Mouse (Mus musculus) neural tube, embryonic 11.5 days (tissue): ENCODE results near the gene Timp2. TPM values are rescaled to one million over a fixed set of nuclear protein-coding genes. Genes with fewer than 3 reads are reported as not detected.

Experiments
- ATAC-seq: fragments of 200-750 bp; cut with Nextera tagmentation; 2 replicates; pipeline ENCODE4 v1.8.0; 2017; ENCODE audit warnings: moderate number of reproducible peaks, mild to moderate bottlenecking, moderate TSS enrichment, moderate library complexity; ENCODE audit not compliant: insufficient read depth, low FRiP score, low TSS enrichment
- DNase-seq: peaks from one replicate; pipeline ENCODE4 v3.0.0-alpha.2; 2015; ENCODE audit warnings: low spot score
- H3K27ac ChIP-seq: fragments of 300-500 bp; sonication (generic); 2 replicates; pipeline ENCODE4 v1.5.1; 2014; ENCODE audit warnings: low read depth, mild to moderate bottlenecking, low read length
- H3K27me3 ChIP-seq: fragments of 300-500 bp; sonication (generic); 2 replicates; pipeline ENCODE4 v1.6.1; 2014; ENCODE audit warnings: mild to moderate bottlenecking, low read length, mixed read lengths; ENCODE audit not compliant: control insufficient read depth, insufficient read depth
- H3K36me3 ChIP-seq: fragments of 300-500 bp; sonication (generic); 2 replicates; pipeline ENCODE4 v1.6.1; 2014; ENCODE audit warnings: mild to moderate bottlenecking, low read length, moderate library complexity, mixed read lengths; ENCODE audit not compliant: control insufficient read depth, insufficient read depth
- H3K4me1 ChIP-seq: fragments of 300-500 bp; sonication (generic); 2 replicates; pipeline ENCODE4 v1.6.1; 2014; ENCODE audit warnings: low read length, mixed read lengths; ENCODE audit not compliant: control insufficient read depth, insufficient read depth
- H3K4me2 ChIP-seq: fragments of 300-500 bp; sonication (generic); 2 replicates; pipeline ENCODE4 v1.6.1; 2014; ENCODE audit warnings: low read depth, mild to moderate bottlenecking, moderate library complexity
- H3K4me3 ChIP-seq: fragments of 300-500 bp; sonication (generic); 2 replicates; pipeline ENCODE4 v1.5.1; 2014; ENCODE audit warnings: low read depth, low read length
- H3K9ac ChIP-seq: fragments of 300-500 bp; sonication (generic); 2 replicates; pipeline ENCODE4 v1.6.1; 2014; ENCODE audit warnings: mild to moderate bottlenecking, low read length
- H3K9me3 ChIP-seq: fragments of 300-500 bp; sonication (generic); 2 replicates; pipeline ENCODE4 v1.6.1; 2016; ENCODE audit warnings: low read length; ENCODE audit not compliant: control insufficient read depth
- WGBS: fragments of 180-500 bp; shearing (Covaris S2); extraction: QIAGEN DNeasy Blood & Tissue Kit; methylation state at CpG from one replicate; pipeline ENCODE4 v1.1.7; 2014; 5-methylcytosine and 5-hydroxymethylcytosine counted together
- polyA plus RNA-seq: library from polyadenylated mRNA; unstranded; fragments of >200 nt; fragmentation: Nextera tagmentation; extraction: Ambion mirVana; gene quantifications from 2 replicates; pipeline ENCODE4 v1.2.1, GENCODE M21; 2014

Gene Timp2
- polyA plus RNA-seq, 1 experiment from 2014 or later = 46.4 TPM

- no peak for ATAC-seq
- no peak for DNase-seq
- no peaks in the 10 kb centered on the region for H3K27me3 ChIP-seq
- peaks cover 9% of the 10 kb centered on the region for H3K4me1 ChIP-seq
- H3K9ac ChIP-seq = no peak overlapping the region
- no peaks in the 10 kb centered on the region for H3K9me3 ChIP-seq
- H3K4me3 ChIP-seq = no peak overlapping the region
- H3K27ac ChIP-seq = no peak overlapping the region
- H3K4me2 ChIP-seq = no peak overlapping the region
- H3K36me3 ChIP-seq = no peaks in the 10 kb centered on the region
- 72% methylated on average over 8 of the region's 8 CpGs for WGBS
Observed at GRCm38 (mm10) chr11:118337491-118338168, 17.9 kb downstream of the Timp2 start.

- 90% methylated on average over 17 of the region's 17 CpGs for WGBS
- H3K27me3 ChIP-seq = no peaks in the 10 kb centered on the region
- DNase-seq = no peak
Observed at GRCm38 (mm10) chr11:118333431-118333830, 22.1 kb downstream of the Timp2 start.

GRCm38 (mm10) chr11:118332376-118332775, 23.2 kb downstream of the Timp2 start:
- no peaks in the 10 kb centered on the region for H3K9me3 ChIP-seq
- no peak overlapping the region for H3K4me2 ChIP-seq
- no peak overlapping the region for H3K4me3 ChIP-seq
- no peak for DNase-seq
- no peaks in the 10 kb centered on the region for H3K4me1 ChIP-seq
- H3K9ac ChIP-seq = no peak overlapping the region
- no peak for ATAC-seq
- H3K27me3 ChIP-seq = no peaks in the 10 kb centered on the region
- H3K36me3 ChIP-seq = peaks cover 2% of the 10 kb centered on the region; the same call in 1 of the 2 replicates
- WGBS = 86% methylated on average over 11 of the region's 11 CpGs
- H3K27ac ChIP-seq = no peak overlapping the region

More at GRCm38 (mm10) chr11:118333431-118333830, 22.1 kb downstream of the Timp2 start:
- Histone ChIP-seq H3K4me3 (no peak overlapping the region), H3K9ac (no peak overlapping the region), H3K4me2 (no peak overlapping the region), H3K9me3 (no peaks in the 10 kb centered on the region), H3K36me3 (peaks cover 2% of the 10 kb centered on the region; the same call in 1 of the 2 replicates), H3K4me1 (no peaks in the 10 kb centered on the region), H3K27ac (no peak overlapping the region)
- ATAC-seq = no peak

GRCm38 (mm10) chr11:118330777-118331176, 24.8 kb downstream of the Timp2 start:
- no peak overlapping the region for H3K27ac ChIP-seq
- no peak overlapping the region for H3K4me2 ChIP-seq
- DNase-seq (no peak), ATAC-seq (no peak)
- no peaks in the 10 kb centered on the region for H3K27me3 ChIP-seq
- H3K9ac ChIP-seq = no peak overlapping the region
- peaks cover 2% of the 10 kb centered on the region; the same call in 1 of the 2 replicates for H3K36me3 ChIP-seq
- no peak overlapping the region for H3K4me3 ChIP-seq
- 98% methylated on average over 16 of the region's 16 CpGs for WGBS
- no peaks in the 10 kb centered on the region for H3K9me3 ChIP-seq
- H3K4me1 ChIP-seq = no peaks in the 10 kb centered on the region

- Histone ChIP-seq H3K9ac (no peak overlapping the region), H3K4me3 (no peak overlapping the region), H3K9me3 (no peaks in the 10 kb centered on the region), H3K36me3 (peaks cover 2% of the 10 kb centered on the region; the same call in 1 of the 2 replicates), H3K27ac (no peak overlapping the region), H3K4me1 (no peaks in the 10 kb centered on the region), H3K4me2 (no peak overlapping the region), H3K27me3 (no peaks in the 10 kb centered on the region)
- DNase-seq = no peak
- no peak for ATAC-seq
- WGBS = 96% methylated on average over 14 of the region's 14 CpGs
Observed at GRCm38 (mm10) chr11:118330361-118330760, 25.2 kb downstream of the Timp2 start.

- Histone ChIP-seq H3K36me3 (peaks cover 2% of the 10 kb centered on the region; the same call in 1 of the 2 replicates), H3K9me3 (no peaks in the 10 kb centered on the region), H3K27me3 (no peaks in the 10 kb centered on the region), H3K4me3 (no peak overlapping the region), H3K4me2 (no peak overlapping the region), H3K9ac (no peak overlapping the region), H3K4me1 (no peaks in the 10 kb centered on the region), H3K27ac (no peak overlapping the region)
- DNase-seq (no peak), ATAC-seq (no peak)
- 92% methylated on average over 5 of the region's 5 CpGs for WGBS
Observed at GRCm38 (mm10) chr11:118328947-118329346, 26.6 kb downstream of the Timp2 start.

- no peak overlapping the region for H3K9ac ChIP-seq
- 93% methylated on average over 6 of the region's 6 CpGs for WGBS
- ATAC-seq (no peak), DNase-seq (no peak)
- no peaks in the 10 kb centered on the region for H3K4me1 ChIP-seq
- peaks cover 2% of the 10 kb centered on the region; the same call in 1 of the 2 replicates for H3K36me3 ChIP-seq
- no peak overlapping the region for H3K4me2 ChIP-seq
- no peak overlapping the region for H3K27ac ChIP-seq
- no peak overlapping the region for H3K4me3 ChIP-seq
- H3K27me3 ChIP-seq = no peaks in the 10 kb centered on the region
- H3K9me3 ChIP-seq = no peaks in the 10 kb centered on the region
Observed at GRCm38 (mm10) chr11:118328511-118328910, 27.0 kb downstream of the Timp2 start.

- DNase-seq = no peak
- no peaks in the 10 kb centered on the region for H3K4me1 ChIP-seq
- H3K4me2 ChIP-seq = no peak overlapping the region
- H3K36me3 ChIP-seq = peaks cover 2% of the 10 kb centered on the region; the same call in 1 of the 2 replicates
- H3K9ac ChIP-seq = no peak overlapping the region
- no peak for ATAC-seq
- WGBS = 76% methylated on average over 24 of the region's 24 CpGs
- no peak overlapping the region for H3K4me3 ChIP-seq
- H3K9me3 ChIP-seq = no peaks in the 10 kb centered on the region
- H3K27ac ChIP-seq = no peak overlapping the region
- H3K27me3 ChIP-seq = no peaks in the 10 kb centered on the region
Observed at GRCm38 (mm10) chr11:118326991-118327971, 28.3 kb downstream of the Timp2 start.
